Mouse (Mus musculus): Measurements from ENCODE around the gene Gramd4.

Gramd4 gene

DNA sequence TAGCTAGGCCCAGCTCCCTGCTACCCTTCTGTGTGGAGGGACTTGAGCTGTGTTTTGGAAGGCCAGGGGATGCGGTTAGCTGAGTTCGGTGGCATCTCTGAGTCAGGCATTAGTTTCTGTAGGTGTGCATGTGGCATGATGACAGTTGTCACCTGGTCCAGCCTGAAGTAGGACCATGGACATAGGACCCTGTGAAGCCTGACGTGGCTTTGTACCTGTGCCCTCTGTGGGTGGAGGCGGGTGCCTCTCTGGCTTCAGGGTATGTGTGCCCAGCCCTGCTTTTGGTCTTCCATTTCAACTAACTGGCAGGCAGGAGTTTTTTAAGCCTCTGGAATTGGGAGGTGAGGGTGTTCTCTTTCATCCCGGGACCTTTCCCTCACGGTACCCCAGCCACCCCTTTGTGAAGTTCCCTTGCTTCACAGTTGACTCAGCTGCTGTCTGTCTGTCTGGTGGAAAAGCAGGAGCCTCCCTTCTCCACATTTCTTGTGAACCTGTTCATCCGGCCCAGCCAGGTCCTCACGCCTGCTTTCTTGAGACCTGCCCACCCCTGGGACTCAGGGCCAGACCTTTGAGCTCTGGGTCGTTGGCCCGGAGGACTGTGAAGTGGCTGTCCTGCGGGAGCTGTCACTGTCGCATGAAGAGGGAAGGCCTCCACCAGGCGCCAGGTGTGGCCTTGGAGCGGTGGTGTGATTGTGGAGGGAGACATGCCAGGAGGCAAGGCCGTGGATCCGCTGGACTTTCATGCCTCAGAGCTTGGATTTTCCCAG, 16.9 kb downstream of the Gramd4 start:
- no peak for DNase-seq

DNA sequence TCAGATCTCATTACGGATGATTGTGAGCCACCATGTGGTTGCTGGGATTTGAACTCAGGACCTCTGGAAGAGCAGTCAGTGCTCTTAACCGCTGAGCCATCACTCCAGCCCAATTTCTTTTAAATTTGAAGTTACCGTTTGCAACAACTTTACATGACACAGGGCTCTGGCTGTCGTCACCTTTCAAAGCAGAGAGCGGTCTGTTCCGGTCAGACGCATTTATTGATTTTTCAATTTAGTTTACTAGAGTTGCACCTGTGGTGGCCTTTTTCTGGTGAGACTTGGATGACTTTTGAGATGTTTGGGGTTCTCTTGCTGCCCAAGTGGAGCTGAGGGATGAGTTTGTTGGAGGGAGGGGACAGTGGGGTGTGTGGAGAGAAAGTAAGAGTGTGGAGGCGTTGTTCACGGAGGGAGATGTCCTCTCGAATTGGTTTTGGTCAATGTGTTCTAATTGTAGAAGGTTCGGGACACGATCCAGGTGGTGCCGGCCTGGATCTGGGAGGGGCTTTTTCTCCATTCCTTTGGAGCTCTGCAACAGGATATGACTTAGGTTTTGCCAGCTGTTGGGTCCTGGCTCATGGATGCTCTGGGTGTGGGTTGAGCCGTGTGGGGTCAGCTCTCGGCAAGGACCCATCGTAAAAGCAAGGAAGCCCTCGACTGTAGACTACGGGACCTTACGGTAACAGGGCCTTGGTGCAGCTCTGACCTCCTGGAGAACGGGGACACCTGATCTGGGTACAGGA, 18.0 kb downstream of the Gramd4 start:
- no peak for DNase-seq

DNA sequence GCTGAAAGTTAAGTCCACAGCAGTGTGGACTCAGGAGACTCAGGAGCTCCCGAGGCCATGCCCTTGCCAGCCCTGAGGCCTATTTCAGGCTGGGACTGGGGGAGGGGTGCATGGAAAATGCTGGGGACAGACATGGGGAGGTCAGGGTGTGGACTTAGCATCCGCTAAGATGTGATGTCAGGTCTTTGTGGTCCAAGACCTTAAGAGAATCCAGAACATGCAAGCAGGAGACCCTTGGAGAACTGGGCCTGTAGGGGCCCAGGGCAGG, 18.5 kb downstream of the Gramd4 start:
- DNase-seq = no peak

DNA sequence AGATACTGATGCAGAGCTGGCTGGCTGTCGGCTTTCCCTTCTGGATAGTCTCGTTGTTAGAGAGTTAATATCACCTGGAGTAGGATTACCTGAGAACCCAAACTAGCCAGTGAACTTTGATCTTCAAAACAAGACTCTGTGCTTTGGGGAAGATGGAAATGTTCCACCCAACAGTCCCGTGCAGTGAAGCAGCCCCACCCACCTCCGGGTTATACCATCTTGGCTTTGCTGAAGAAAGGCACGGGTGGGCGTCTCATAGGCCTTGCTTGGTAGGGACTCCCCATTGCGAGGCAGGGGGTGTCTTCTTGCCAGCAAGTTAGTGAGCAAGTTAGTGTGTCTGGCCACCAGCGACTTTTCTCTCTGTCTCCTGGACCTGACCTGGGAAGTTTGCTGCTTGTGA, 18.9 kb downstream of the Gramd4 start:
- no peak for DNase-seq

DNA sequence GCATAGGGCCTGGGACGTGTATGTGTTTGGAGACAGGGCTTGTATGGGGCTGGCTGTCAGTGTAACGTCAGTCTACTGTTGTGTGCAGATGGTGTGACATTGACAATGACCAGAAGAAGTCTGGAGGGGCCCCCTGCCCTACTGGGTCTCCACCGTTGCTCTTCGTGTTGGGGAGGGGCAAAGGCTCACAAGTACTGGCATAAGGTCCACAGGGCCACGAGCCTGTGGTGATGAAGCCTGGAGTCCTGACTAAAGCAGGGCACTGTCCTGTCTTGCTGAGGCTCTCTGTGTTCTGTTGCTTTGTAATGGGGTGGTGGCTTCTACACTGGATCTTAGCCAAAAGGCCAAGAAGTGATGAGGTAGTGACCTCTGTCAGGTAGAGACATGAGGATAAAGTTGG, 20.4 kb downstream of the Gramd4 start:
- DNase-seq = no peak

DNA sequence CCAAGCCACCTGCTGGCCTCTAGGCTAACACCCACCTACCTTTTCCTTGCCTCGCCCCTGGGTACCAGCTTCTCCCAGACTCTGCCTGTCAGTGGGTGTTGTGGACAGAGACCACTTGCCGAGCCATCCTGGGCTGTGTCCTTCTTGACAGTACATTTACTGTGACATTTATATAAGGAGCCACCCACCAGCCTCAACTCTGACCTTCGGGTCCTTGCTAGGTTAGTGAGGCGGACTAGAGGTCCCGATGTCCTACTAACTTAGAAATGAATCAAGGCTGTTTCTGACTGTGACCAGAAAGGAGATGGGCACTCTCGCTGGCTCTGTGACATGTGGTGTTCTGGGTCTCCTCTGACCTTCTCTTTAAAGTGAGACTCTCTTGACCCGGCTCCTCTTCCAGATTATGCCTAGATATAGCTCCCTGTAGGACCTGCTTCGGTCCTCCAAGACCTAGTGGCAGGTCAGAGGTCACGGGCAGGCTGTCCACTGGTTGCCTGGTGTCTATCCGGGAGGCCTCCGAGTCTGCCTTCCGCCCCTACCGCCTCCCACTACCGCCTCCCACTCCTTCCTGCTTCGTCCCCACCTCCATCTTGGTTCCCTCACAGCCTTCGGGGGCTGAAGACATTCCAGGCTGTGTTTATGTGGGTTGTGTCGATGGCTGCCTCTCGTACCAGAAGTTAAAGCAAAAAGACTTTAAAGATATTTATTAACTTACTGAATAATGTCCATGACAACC, 21.2 kb downstream of the Gramd4 start:
- DNase-seq = no peak

DNA sequence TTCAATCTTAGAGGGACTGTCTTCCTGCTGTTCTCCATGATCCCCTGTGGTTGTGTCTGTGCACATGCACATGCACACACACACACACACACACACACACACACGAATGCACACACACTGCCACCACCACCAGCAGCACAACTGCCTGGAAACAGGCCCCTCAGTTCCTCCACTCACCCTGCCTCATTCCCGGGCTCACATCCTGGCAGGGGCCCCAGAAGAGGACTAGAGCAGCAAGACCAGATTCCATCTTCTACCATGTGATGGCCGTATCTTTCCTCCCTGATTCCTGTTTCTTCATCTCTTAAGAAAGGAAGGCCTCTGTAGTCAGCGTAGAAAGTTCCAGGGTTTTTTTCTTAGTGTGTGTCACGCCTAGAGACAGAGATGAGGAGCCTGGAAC, 22.0 kb downstream of the Gramd4 start:
- no peak for DNase-seq

DNA sequence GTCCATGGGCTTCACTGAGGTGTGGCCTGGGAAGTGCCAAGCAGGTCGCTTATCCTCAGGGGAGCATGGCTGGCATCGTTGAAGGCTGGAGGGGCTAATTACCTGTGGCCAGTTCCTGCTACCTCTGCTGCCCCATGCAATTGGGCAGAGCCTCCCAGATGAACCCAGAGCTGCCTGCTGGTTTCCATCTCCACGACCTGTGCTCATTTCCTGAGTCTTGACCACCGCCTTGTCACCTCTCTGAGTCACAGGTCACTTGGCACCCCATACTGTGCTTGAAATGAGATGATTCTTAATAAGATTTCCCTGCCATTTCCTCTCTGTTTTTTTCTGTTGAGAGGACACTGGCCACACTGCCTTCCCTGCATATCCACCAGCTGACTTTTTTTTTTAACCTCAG, 22.4 kb downstream of the Gramd4 start:
- DNase-seq = no peak

DNA sequence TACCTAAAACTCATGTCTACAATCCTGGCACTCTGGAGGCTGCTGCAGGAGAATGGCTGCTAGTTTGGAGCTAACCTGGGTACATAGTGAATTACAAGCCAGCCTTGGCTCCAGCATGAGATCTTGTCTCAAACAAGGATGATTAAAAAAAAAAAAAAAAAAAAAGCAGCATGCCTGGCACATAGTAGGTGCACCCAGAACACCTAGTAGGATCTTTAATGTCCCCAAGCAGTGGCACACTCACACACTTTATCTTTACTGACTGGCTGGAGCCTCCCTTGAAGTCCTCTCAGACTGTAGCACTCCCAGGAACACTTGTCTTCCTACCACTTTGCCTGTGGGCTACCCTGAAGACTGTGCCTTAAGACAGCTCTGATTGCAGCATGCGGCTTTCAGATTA, 22.9 kb downstream of the Gramd4 start:
- no peak for DNase-seq

DNA sequence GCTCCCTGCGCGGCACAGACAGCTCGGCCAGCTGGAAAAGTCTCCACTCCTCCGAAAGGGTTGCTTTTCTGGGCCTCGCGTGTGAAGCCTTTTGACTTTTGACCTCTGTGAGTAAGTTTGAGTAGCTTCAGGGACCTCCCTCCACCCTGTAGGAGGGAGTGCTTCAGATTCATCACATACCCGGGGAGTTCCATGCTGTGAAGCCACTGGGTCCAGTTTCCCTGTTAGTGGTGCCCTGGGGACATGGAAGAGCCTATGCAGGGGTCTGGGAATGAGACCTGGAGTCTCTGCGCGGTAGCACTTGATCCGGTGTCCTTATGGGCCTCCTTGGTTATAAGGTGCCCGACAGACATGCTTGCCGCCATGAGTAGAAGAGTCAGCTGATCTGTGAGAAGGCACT, 24.2 kb downstream of the Gramd4 start:
- DNase-seq = no peak

DNA sequence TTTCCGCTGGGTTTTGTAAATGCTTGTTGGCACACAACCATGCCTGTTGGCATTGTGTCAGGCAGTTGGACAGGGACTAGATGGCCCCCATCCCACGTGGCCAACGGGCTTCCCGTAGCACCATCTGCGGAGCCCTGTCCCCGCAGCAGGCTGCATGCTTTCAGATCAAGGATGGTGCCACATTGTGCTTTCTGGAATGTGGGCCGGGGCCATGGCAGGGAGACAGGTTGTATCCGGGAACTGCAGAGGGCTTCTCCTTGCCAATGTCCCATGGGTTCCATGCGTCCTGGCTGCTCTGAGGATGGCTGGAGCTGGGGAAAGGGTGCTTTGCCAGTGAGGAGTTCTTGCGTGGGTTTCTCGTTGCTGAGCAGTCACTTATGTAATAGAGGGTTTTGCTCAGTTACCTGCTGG, 25.1 kb downstream of the Gramd4 start:
- DNase-seq = no peak

DNA sequence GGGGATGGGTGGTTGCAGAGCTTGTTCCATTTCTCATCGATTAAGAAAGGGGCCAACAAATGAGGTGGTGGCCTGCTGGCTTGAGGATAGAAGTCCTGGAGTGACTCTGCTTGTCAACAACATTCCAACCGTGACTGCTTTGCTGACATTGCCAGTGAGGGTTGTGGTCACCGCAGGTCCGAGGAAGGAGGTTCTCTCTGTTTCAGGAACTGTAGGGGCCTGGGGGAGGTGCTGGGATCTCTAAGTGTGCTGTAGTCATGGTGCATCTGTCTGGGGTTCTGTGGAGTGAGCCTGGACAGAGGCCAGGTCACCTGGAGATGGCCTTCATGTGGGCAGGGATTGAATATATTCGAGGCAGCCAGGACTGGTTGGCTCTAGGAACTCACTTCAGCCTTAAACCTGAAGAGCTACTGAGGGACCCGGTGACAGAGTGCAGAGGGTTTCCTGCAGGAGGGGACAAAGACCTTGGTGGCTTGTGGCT, 25.8 kb downstream of the Gramd4 start:
- DNase-seq = no peak

DNA sequence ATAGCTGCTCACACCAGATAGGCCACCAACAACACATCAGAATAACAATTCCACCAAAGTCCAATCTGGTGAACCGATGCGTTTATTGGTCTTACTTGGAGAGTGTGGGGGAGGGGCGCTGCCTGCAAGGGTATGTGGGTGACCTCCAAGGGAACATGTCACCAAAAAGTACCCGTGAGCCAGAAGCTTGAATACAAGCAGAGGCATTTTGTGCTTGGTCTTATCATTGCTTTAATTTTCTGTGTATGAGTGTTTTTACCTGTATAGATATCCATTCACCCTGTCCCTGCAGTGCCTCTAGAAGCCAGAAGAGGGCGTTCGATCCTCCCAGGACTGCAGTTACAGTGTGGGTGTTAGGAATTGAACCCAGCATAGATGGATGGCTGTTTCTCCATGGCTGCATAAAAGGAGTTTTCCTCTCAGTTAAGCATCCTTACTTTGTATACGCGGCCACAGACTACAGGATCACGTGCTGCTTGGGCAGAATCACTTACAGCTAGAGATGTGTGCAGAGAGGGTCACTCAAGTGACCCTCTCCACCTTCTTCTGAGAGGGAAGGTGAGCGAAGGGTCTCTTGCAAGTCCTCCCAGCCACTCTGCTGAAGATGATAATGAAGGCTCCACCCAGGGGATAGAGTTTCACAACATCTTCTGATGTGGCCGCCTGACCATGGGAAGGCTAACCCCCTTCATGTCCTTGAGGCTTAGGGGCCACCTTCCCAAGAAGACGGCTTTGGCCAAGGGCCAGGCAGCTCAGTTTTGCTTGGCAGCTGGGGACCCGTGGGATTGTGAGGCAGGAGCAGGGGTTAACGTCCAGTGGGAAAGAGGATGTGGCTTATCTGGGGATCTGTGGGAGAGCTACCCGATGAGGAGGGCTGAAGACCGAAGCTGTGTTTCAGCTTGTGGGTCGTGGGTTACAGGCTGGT, 28.1 kb downstream of the Gramd4 start:
- DNase-seq = peak; percentile 53

DNA sequence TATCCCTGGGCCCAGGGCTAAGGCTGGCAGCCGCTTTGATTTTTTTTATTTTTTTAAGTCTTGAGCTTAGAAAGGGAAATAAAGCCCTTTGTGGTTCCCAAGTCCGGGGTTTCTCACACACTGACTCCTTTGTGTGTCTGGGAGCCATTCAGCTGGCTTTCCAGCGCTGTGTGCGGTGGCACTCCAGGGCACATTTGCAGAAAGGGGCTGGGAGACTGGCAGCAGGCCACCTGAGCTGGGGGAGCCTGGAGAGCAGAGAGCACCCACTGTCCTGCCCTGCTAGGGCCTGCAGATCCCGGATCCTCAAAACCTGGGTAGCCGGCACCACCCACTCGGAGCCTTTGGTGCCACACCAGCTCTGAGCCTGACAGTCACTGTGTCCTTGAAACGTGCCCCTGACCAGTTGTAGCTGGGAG, 28.8 kb downstream of the Gramd4 start:
- DNase-seq = no peak

DNA sequence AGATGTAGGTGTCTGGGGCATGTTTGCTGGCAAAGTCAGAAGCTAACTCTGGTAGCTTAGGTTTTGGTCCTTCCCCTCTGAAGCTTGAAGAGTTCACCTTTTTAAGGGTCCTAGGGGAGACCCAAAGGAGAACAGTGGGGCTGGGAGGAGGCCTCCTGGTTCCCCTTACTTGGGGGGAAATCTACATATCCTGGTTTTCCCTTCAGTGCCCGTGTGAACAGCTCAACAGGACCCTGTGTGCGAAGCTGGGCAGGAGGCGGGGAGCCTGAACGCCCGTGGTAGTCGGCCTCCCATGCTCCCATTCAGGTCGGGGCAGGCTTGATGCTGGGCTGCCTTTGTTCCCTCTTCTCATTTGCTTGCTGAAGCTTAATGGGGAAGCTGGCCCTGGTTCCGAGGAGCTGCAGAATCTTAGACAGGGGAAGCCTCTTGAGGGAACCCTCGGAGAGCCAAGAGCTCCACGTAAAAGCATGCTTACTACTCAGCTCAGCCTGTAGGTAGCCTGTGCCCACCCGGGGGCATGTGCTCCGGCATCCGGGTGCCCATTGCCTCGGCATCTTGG, 30.2 kb downstream of the Gramd4 start:
- no peak for DNase-seq

DNA sequence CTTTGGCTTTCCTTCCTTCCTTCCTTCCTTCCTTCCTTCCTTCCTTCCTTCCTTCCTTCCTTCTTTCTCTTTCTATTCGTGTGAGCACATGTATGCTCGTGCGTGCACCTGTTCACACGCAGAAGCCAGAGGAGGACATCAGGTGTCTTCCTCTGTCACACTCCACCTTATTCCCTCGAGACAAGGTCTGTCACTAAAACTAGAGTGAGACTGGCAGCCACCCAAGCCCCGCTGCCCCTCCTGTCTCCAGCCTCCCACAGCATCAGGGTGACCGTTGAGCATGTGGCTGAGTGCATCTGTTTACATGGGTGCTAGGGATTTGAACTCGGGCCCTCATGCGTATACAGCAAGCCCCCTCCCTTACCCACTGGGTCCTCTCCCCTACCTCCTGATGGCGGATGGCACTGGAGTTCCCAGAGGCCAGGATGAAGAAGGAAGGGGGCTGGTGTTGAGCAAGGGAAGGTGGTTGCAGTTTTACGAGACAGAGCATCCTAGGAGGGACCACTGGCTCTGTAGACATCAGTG, 30.8 kb downstream of the Gramd4 start:
- DNase-seq = no peak

DNA sequence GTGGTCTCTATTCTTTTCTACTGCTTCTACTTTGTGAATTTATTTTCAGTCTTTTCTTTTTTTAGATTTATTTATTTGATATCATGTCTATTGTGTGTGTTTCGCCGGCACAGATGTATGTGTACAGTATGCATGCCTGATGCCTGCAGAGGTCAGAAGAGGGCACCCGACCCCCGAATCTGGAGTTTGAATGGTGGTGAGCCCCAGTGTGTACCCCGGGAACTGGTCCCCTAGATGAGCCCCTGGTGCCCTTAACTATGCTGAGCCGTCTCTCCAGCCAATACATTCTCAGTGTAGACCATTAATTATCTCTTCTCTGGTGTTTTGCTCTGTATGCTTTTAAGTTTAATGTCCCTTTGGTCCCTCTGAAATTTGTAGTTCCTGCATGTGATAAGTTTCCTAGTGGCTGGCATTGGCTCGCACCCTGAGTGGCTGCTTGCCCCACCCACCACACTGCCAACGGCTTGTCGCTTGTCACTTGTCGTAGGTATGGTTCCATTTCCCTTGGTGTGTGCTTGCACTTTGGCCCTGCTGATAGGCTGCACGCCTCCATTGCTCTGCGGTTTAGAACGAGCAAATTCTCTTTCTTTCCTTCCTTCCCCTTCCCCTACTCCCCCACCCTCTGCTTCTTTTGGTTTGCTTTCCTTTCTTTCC, 31.7 kb downstream of the Gramd4 start:
- DNase-seq = no peak

DNA sequence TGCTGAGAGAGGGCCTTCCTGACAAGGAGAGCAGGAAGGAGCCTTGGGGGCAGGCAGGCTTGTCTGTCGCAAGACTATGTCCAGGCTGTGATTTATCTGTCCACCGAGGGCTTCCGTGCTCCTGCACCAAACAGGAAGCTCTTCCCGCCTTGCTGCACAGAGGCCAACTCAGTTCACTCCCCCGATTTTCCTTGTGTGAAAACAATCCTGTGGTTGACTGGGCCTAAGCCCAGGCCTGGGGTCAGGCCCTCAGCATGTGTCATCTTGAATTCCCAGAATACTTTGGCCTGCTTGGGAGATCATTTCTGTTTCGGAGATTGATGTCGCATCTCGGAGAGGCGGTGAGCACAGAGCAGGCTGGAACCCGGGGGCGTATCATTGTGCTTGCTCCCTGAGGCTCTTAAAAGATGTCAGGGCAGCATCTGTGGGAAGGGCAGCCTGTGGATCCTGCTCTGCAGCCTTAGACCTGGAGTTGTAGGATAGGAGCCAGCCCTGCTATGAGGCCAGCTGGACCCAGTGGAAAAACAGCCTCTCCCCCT, 32.6 kb downstream of the Gramd4 start:
- no peak for DNase-seq

DNA sequence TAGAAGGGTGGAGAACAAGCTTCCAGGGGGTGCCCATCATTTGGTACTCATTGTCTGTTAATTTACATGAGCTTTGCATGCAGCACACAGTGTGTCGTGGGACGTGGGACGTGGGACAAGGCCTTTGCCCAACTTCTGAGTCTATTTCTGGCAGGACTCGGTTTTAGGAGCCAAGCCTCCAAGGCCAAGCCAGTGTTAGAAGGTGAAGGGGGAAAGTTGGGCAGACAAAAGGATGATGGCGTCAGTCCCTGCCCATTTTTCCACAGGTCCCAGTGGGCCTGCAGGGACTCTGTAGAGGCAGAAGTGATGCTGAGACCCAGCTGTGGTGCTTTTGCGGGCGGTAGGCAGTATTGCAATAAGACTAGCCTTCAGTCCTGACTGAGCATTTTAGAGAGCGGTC, 33.1 kb downstream of the Gramd4 start:
- DNase-seq = no peak

DNA sequence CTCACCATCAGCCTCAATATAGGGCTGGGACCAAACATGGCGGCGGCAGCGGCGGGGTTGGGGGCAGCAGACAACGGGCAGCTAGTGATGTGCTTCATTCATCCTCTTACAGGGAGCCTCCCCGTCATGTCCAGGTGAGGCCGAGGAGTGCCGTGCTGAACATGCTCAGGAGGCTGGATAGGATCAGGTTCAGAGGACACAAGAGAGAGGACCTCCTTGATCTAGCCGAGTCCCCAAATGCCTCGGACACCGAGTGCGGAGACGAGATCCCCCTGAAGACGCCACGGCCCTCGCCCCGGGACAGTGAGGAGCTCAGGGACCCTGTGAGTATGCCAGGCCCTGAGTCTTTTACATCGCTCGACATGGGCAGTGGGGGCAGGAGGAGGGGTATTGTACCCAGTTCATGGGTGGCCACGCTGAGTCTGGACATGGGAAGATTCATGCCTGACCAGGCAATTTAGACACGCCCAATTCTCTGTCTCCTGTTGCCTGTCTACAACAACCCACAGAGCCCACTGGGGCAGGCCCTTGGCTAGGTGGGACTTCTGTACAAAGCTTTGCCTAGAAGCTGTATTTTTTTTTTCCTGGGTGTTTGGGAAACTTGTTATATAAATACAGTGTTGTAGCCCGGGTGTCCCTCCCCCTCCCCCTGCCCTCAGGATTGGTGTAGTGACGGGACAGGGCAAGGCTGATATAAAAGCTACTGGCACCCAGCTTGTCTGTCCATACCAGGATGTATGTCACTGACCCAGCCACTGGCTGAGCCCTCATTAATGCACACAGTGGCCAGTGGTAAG, 33.9 kb downstream of the Gramd4 start:
- no peak for DNase-seq

Data from thymus, postnatal 14 days (tissue).